Comparison of ENCODE assay signal across 7 mouse cellular contexts in the genomic region with DNA sequence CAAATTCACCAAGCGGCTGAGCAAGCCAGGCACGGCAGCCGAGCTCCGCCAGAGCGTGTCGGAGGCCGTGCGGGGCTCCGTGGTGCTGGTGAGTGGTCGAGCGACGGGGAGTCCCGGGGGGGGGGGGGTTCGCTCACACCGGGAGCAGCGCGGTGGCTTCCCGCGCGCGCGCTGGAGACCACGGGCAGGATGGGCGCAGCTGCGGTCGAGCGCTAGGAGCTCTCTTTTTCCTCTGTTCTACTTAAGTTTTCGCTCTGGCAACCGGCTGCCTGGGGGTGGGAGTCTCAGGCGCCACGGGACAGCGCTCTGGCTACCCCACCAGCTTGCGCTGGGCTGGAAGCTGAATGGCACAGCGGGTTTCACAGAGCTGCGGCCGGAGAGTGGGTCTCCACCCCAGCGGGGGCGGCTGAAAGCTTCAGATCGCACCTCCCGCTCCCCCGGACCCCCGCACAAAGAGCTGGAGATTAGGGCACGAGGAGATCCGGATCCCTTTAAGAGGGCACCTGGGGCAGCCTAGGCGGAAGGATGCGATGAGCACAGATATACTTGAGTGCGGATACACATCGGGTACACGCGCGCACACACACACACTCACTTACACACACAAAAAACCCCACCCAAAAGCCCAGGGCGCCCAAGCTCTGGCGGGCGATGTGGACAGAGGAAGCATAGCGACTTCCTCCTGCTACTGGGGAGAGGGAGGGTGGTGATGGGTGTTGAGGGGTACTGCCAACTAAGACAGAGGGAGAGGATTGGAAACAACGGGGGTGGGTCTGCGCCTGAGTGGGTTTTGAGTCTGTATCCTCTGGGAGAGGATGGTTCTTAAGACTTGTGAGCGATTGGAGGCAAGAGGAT. TPM values are rescaled to one million over a fixed set of nuclear protein-coding genes. Genes with fewer than 3 reads are reported as not detected.
DNase-seq lines count a peak whose midpoint lies in the region; ATAC-seq and TF ChIP-seq lines count a peak whose summit lies in the region.

No protein-coding gene starts in this region.

- H3K27ac ChIP-seq in ES-Bruce4 (ENCODE audit: insufficient read depth, low read length), result no peak overlapping the region
- peak overlapping the region; percentile 58; the same call in 1 of the 2 replicates for H3K27ac ChIP-seq in embryonic facial prominence, embryonic 14.5 days (replicated peaks; ENCODE audit: low read depth, low read length)

- 19% methylated on average over 22 of the region's 58 CpGs for WGBS in embryonic facial prominence, embryonic 14.5 days

- peak; percentile 64 for ATAC-seq in embryonic facial prominence, embryonic 14.5 days (ENCODE audit: low read depth)

- no peaks in the 10 kb centered on the region for H3K36me3 ChIP-seq in ES-Bruce4 (ENCODE audit: control insufficient read depth, insufficient read depth, low read length, poor library complexity, severe bottlenecking)
- no peaks in the 10 kb centered on the region for H3K36me3 ChIP-seq in embryonic facial prominence, embryonic 14.5 days (ENCODE audit: control insufficient read depth, insufficient read depth, low read length)
- H3K36me3 ChIP-seq in megakaryocyte, embryonic 14.5 days (replicated peaks; ENCODE audit: low read length), result no peaks in the 10 kb centered on the region

- H3K4me1 ChIP-seq in ES-Bruce4 (ENCODE audit: control insufficient read depth, insufficient read depth, low read length), result no peaks in the 10 kb centered on the region
- no peaks in the 10 kb centered on the region for H3K4me1 ChIP-seq in embryonic facial prominence, embryonic 14.5 days (ENCODE audit: control insufficient read depth, insufficient read depth, low read length)
- H3K4me1 ChIP-seq in megakaryocyte, embryonic 14.5 days, result peaks cover 25% of the 10 kb centered on the region; the same call in 1 of the 2 replicates

- no peak for TF ChIP-seq POLR2A in ES-Bruce4 (IDR thresholded peaks at IDR 0.05; ENCODE audit: insufficient read depth, low read length)

- H3K4me3 ChIP-seq in ES-Bruce4 (ENCODE audit: low read depth, low read length), result peak overlapping the region; percentile 65
- peak overlapping the region; percentile 57 for H3K4me3 ChIP-seq in embryonic facial prominence, embryonic 14.5 days (ENCODE audit: low read depth, low read length)
- H3K4me3 ChIP-seq in megakaryocyte, embryonic 14.5 days (replicated peaks), result peak overlapping the region; percentile 93

- H3K4me2 ChIP-seq in embryonic facial prominence, embryonic 14.5 days (ENCODE audit: low read depth, low read length), result peak overlapping the region; percentile 63

- H3K9me3 ChIP-seq in ES-Bruce4 (replicated peaks; ENCODE audit: control insufficient read depth, insufficient read depth, low read length, poor library complexity, severe bottlenecking), result no peaks in the 10 kb centered on the region
- no peaks in the 10 kb centered on the region for H3K9me3 ChIP-seq in embryonic facial prominence, embryonic 14.5 days (ENCODE audit: control insufficient read depth, low read length)
- no peaks in the 10 kb centered on the region for H3K9me3 ChIP-seq in megakaryocyte, embryonic 14.5 days

- no peak for TF ChIP-seq CTCF in ES-Bruce4 (IDR thresholded peaks at IDR 0.05; ENCODE audit: low read depth, low read length)

- H3K9ac ChIP-seq in ES-Bruce4 (ENCODE audit: low read depth, poor library complexity, severe bottlenecking), result peak overlapping the region; percentile 66
- H3K9ac ChIP-seq in embryonic facial prominence, embryonic 14.5 days (ENCODE audit: low read depth, low read length), result peak overlapping the region; percentile 73

- H3K27me3 ChIP-seq in ES-Bruce4 (ENCODE audit: control insufficient read depth, insufficient read depth, low read length, poor library complexity, severe bottlenecking), result no peaks in the 10 kb centered on the region
- no peaks in the 10 kb centered on the region for H3K27me3 ChIP-seq in embryonic facial prominence, embryonic 14.5 days (replicated peaks; ENCODE audit: control insufficient read depth, insufficient read depth, low read length)
- H3K27me3 ChIP-seq in megakaryocyte, embryonic 14.5 days (replicated peaks), result peaks cover 20% of the 10 kb centered on the region

- peak; percentile 14 for DNase-seq in adipocyte (ENCODE audit: low spot score)
- DNase-seq in embryonic facial prominence, embryonic 14.5 days (ENCODE audit: low spot score), result peak; percentile 13
- DNase-seq in heart, postnatal 4 days, result peak; percentile 17
- DNase-seq in left cerebral cortex, postnatal 25 days (ENCODE audit: low spot score in 2 of 2), result peak; percentile 6 to 7
- DNase-seq in right cerebral cortex, postnatal 25 days, result peak; percentile 7

- intact Hi-C loops in left cerebral cortex, postnatal 25 days (cut with DNase I), result loop anchor here (5.0 kb wide), 1 partner anchor 103 kb away; no protein-coding TSS in a partner anchor

- no peak for TF ChIP-seq EP300 in ES-Bruce4 (IDR thresholded peaks at IDR 0.05; ENCODE audit: insufficient read depth, low read depth, low read length)

RNA-seq across cellular contexts. Expression of gene Dock11, which starts 0.5 kb away (rescaled TPM):
- polyA plus RNA-seq in ES-Bruce4 (2011; ENCODE audit: insufficient read depth, insufficient read length, low read depth, missing spikeins), result 49.0 and 54.7 TPM in 2 replicates
- 25.2 and 25.5 TPM in 2 replicates for polyA plus RNA-seq in embryonic facial prominence, embryonic 14.5 days (2014; fragmentation: Nextera tagmentation; extraction: Ambion mirVana)
- total RNA-seq in heart, postnatal 4 days (2021), result 10 to 100 TPM; 10.6 to 10.7 TPM
- 1 to 10 TPM; 6.0 to 8.2 TPM for total RNA-seq in left cerebral cortex, postnatal 25 days (2021)
- polyA plus RNA-seq in megakaryocyte, embryonic 14.5 days (2012; ENCODE audit: insufficient read depth, low replicate concordance), result 0.46 TPM in 1 of 2 replicates, not detected in the other

Comparison
In these comparisons a context has a peak if more than half of its experiments do, and no peak if none do; other contexts are left out.
1. RNA of gene Dock11, which starts 0.5 kb away (polyA plus RNA-seq): 49.0 to 54.7 TPM in ES-Bruce4 and 25.2 to 25.5 TPM in embryonic facial prominence, embryonic 14.5 days; 0.46 TPM in megakaryocyte, embryonic 14.5 days; every median in the first group is over 10 times any median in the second.
2. Peak in every context shown above with its lines, with median percentiles within 50 percentile points of each other: H3K4me3 ChIP-seq and DNase-seq.